Mouse (Mus musculus) limb, embryonic 12.5 days (tissue): ENCODE results near the gene Mrpl35. TPM values are rescaled to one million over a fixed set of nuclear protein-coding genes. Genes with fewer than 3 reads are reported as not detected.

Source experiments
- ATAC-seq: fragments of 200-750 bp; cut with Nextera tagmentation; 2 replicates; pipeline ENCODE4 v1.8.0; 2017; ENCODE audit warnings: low read depth, moderate TSS enrichment; ENCODE audit not compliant: insufficient number of reproducible peaks, insufficient read depth, low FRiP score, low TSS enrichment
- H3K27ac ChIP-seq: fragments of 300-500 bp; sonication (generic); 2 replicates; pipeline ENCODE4 v1.5.1; 2016; ENCODE audit warnings: mild to moderate bottlenecking, moderate library complexity
- H3K27me3 ChIP-seq: fragments of 300-500 bp; sonication (generic); 2 replicates; pipeline ENCODE4 v1.6.1; 2016; ENCODE audit warnings: mild to moderate bottlenecking, moderate library complexity
- H3K36me3 ChIP-seq: fragments of 300-500 bp; sonication (generic); 2 replicates; pipeline ENCODE4 v1.6.1; 2016; ENCODE audit warnings: mild to moderate bottlenecking, moderate library complexity
- H3K4me1 ChIP-seq: fragments of 300-500 bp; sonication (generic); replicated peaks from 2 replicates; pipeline ENCODE4 v1.6.1; 2016
- H3K4me2 ChIP-seq: fragments of 300-500 bp; sonication (generic); 2 replicates; pipeline ENCODE4 v1.6.1; 2016; ENCODE audit warnings: mild to moderate bottlenecking, moderate library complexity
- H3K4me3 ChIP-seq: fragments of 300-500 bp; sonication (generic); replicated peaks from 2 replicates; pipeline ENCODE4 v1.5.1; 2016; ENCODE audit warnings: mild to moderate bottlenecking
- H3K9ac ChIP-seq: fragments of 300-500 bp; sonication (generic); replicated peaks from 2 replicates; pipeline ENCODE4 v1.6.1; 2016; ENCODE audit warnings: mild to moderate bottlenecking, moderate library complexity
- H3K9me3 ChIP-seq: fragments of 300-500 bp; sonication (generic); 2 replicates; pipeline ENCODE4 v1.6.1; 2016; ENCODE audit warnings: mild to moderate bottlenecking, moderate library complexity
- WGBS: fragments of 180-500 bp; shearing (Covaris S2); methylation state at CpG from one replicate; pipeline ENCODE4 v1.1.7; 2016; 5-methylcytosine and 5-hydroxymethylcytosine counted together
- polyA plus RNA-seq: library from polyadenylated mRNA; unstranded; fragments of >200 nt; fragmentation: Nextera tagmentation; extraction: Ambion mirVana; gene quantifications from 2 replicates; pipeline ENCODE4 v1.2.1, GENCODE M21; 2016

The Mrpl35 gene
- polyA plus RNA-seq, 1 experiment from 2014 or later, result 58.0 TPM

DNA sequence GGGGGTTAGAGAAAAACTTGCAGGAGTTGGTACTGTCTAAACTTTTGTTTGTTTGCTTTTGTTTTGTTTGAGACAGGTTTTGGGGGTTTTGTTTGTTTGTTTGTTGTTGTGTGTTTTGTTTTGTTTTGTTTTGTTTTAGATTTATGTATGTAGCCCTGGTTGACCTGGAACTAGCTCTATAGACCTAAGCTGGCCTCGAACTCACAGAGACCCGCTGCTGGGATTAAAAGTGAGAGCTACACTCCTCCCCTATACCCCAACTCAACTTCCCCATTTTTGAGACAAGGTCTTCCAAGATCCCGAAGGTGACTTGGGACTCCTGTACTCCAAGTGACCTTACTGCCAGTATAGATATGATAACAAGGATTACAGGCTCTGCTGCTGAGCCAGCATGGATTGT is 2.8 kb downstream of the Mrpl35 start:
- ATAC-seq, result no peak
- Histone ChIP-seq H3K4me3 (peak overlapping the region; percentile 67), H3K9ac (no peak overlapping the region), H3K27me3 (no peaks in the 10 kb centered on the region), H3K4me1 (0 out of 2 replicates have a peak, but pooled peaks cover 10% of the 10 kb centered on the region), H3K9me3 (no peaks in the 10 kb centered on the region), H3K4me2 (peak overlapping the region; percentile 73), H3K36me3 (no peaks in the 10 kb centered on the region), H3K27ac (no peak overlapping the region; the same call in 1 of the 2 replicates)
- 36% methylated on average over 3 of the region's 3 CpGs for WGBS

- ATAC-seq, result peak; percentile 90
- H3K27ac ChIP-seq, result peak overlapping the region; percentile 60; the same call in 1 of the 2 replicates
- H3K9me3 ChIP-seq, result no peaks in the 10 kb centered on the region
- H3K9ac ChIP-seq, result peak overlapping the region; percentile 62
- no peaks in the 10 kb centered on the region for H3K27me3 ChIP-seq
- WGBS, result under 1% methylated on average over 19 of the region's 19 CpGs
- peaks cover 2% of the 10 kb centered on the region for H3K36me3 ChIP-seq
- H3K4me1 ChIP-seq, result 0 out of 2 replicates have a peak, but pooled peaks cover 10% of the 10 kb centered on the region
- H3K4me3 ChIP-seq, result peak overlapping the region; percentile 67
- H3K4me2 ChIP-seq, result peak overlapping the region; percentile 73
Observed at GRCm38 (mm10) chr6:71823488-71823887, 3.3 kb downstream of the Mrpl35 start.

DNA sequence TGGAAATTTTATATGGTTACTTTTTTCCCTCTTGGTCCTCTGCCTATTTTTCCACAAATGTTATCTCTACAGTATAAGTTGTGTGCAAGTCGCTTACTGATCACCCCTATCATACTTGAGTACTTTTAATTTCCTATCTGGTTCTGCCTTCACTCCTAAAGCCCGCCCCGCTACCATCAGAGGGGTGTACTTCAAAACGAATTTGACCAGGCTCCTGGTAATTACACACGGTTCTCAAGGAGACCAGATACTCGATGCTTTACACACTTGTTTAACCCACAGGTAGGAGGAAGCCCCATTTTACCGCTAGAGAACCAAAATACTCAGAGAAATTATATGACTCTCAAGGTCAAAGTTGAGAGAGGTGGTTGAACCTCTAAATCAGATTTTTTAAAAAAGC is 3.7 kb downstream of the Mrpl35 start:
- Histone ChIP-seq H3K9ac (peak overlapping the region; percentile 62), H3K27ac (0 out of 2 replicates have a peak overlapping the region, but pooled peaks have one; percentile 60), H3K4me1 (0 out of 2 replicates have a peak, but pooled peaks cover 10% of the 10 kb centered on the region), H3K4me2 (peak overlapping the region; percentile 73), H3K4me3 (peak overlapping the region; percentile 67), H3K9me3 (no peaks in the 10 kb centered on the region), H3K27me3 (no peaks in the 10 kb centered on the region), H3K36me3 (peaks cover 6% of the 10 kb centered on the region)
- WGBS, result 1% methylated on average over 7 of the region's 7 CpGs
- peak; percentile 32; the same call in 1 of the 2 replicates for ATAC-seq

DNA sequence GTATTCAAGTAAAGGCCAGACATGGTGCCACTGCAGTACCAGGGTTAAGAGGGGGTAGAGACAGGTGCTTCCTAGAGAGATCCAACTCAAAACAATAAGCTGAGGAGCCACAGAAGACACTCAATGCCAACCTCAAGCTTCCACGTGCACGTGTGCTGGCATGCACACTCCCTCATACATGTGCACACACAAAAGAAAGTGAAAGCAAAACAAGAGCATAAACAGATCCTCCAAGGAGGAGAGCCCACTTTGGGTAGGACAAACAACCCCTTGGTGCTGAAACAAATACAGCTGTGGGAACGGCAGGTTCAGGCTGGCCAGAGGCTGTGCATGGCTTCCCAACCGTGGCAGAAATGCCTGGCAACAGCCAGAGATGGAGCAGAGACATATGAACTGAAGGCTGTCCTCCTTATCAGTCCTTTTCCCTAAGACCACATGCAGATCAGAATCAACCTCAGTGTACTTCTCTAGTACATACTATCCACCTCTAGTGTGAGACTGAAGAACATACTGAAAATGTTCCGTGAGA is 6.9 kb downstream of the Mrpl35 start:
- no peak overlapping the region for H3K9ac ChIP-seq
- no peaks in the 10 kb centered on the region for H3K9me3 ChIP-seq
- H3K4me2 ChIP-seq, result no peak overlapping the region
- H3K36me3 ChIP-seq, result peaks cover 38% of the 10 kb centered on the region
- no peak overlapping the region for H3K27ac ChIP-seq
- no peaks in the 10 kb centered on the region for H3K27me3 ChIP-seq
- ATAC-seq, result no peak
- H3K4me3 ChIP-seq, result no peak overlapping the region
- 91% methylated on average over 5 of the region's 5 CpGs for WGBS
- 0 out of 2 replicates have a peak, but pooled peaks cover 10% of the 10 kb centered on the region for H3K4me1 ChIP-seq

- Histone ChIP-seq H3K9ac (no peak overlapping the region), H3K27me3 (no peaks in the 10 kb centered on the region), H3K4me2 (no peak overlapping the region), H3K27ac (no peak overlapping the region), H3K9me3 (no peaks in the 10 kb centered on the region), H3K36me3 (peaks cover 62% of the 10 kb centered on the region), H3K4me1 (no peaks in the 10 kb centered on the region), H3K4me3 (no peak overlapping the region)
- no peak for ATAC-seq
- WGBS, result 88% methylated on average over 2 of the region's 2 CpGs
Observed at GRCm38 (mm10) chr6:71812820-71813219, 13.9 kb downstream of the Mrpl35 start.

GRCm38 (mm10) chr6:71809890-71810289 is 16.9 kb downstream of the Mrpl35 start:
- no peak overlapping the region for H3K4me3 ChIP-seq
- no peaks in the 10 kb centered on the region for H3K9me3 ChIP-seq
- no peak for ATAC-seq
- H3K9ac ChIP-seq, result no peak overlapping the region
- peaks cover 33% of the 10 kb centered on the region for H3K36me3 ChIP-seq
- 95% methylated on average over 9 of the region's 9 CpGs for WGBS
- no peaks in the 10 kb centered on the region for H3K4me1 ChIP-seq
- no peak overlapping the region for H3K4me2 ChIP-seq
- no peaks in the 10 kb centered on the region for H3K27me3 ChIP-seq
- H3K27ac ChIP-seq, result no peak overlapping the region

DNA sequence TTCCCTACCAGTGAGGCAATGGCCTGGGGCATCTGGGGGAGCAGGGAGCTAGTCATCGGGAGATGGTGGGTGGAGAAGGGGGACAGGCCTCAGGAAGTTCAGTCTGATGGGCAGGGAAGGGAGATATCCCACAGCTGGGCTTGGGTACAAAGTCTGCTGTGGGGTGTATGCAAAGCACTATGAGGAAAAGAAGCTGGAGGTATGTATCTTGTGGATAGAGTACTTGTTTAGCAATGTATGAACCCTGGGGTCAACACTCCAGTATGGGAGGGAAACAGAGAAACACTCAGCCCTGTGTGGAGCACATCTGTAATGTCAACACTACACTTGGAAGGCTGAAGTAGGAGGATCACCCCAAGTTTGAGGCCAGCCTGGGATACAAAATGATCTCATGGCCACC is 20.1 kb downstream of the Mrpl35 start:
- ATAC-seq, result no peak
- no peak overlapping the region for H3K27ac ChIP-seq
- 70% methylated on average over 1 of the region's 1 CpGs for WGBS
- H3K4me1 ChIP-seq, result no peaks in the 10 kb centered on the region
- no peak overlapping the region for H3K4me3 ChIP-seq
- H3K27me3 ChIP-seq, result no peaks in the 10 kb centered on the region
- H3K36me3 ChIP-seq, result peaks cover 10% of the 10 kb centered on the region; the same call in 1 of the 2 replicates
- H3K9ac ChIP-seq, result no peak overlapping the region
- H3K9me3 ChIP-seq, result no peaks in the 10 kb centered on the region
- no peak overlapping the region for H3K4me2 ChIP-seq

DNA sequence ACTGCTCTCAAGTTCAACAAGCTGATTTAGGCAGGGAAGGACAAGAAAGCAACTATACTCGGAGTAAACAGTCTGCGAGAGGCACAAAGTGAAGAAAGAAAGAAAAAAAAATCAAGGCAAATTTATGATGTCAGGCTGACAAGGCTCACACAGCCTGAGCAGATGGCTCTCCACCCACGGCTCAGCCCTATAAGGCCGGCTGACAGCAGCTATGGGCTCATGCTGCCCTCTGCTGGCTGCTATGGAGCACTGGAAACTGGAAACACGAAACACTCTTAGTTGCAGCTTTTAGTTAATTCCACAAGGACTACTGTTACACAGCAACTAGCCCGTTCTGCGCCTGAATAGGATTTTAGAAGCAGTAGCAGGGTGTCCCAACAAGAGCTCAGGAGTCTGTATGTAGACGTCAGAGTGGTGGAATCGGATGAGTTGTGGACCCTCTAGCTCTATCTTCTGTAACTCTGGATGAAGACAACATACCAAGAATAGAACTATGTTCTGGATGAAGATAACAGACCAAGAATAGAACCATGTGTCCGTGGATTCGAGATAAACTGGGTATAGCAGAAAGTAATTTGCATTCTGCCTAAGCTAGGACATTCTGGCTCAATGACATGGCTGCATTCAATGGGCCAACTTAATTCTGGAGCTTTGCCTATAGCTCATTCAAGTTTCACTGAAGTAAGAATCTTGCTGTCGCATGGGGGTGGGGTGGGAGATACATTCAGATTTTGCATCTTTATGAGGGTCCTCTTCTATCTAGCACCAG is 22.5 kb downstream of the Mrpl35 start:
- Histone ChIP-seq H3K9ac (no peak overlapping the region), H3K9me3 (no peaks in the 10 kb centered on the region), H3K4me3 (no peak overlapping the region), H3K27ac (no peak overlapping the region), H3K4me1 (no peaks in the 10 kb centered on the region), H3K36me3 (0 out of 2 replicates have a peak, but pooled peaks cover 1% of the 10 kb centered on the region), H3K4me2 (no peak overlapping the region), H3K27me3 (no peaks in the 10 kb centered on the region)
- 27% methylated on average over 12 of the region's 12 CpGs for WGBS
- ATAC-seq, result peak; percentile 75; the same call in 1 of the 2 replicates

- Histone ChIP-seq H3K4me1 (no peaks in the 10 kb centered on the region), H3K4me2 (no peak overlapping the region), H3K9ac (0 out of 2 replicates have a peak overlapping the region, but pooled peaks have one; percentile 23), H3K27ac (no peak overlapping the region), H3K9me3 (no peaks in the 10 kb centered on the region), H3K4me3 (no peak overlapping the region), H3K36me3 (no peaks in the 10 kb centered on the region), H3K27me3 (no peaks in the 10 kb centered on the region)
- ATAC-seq, result no peak
- WGBS, result 92% methylated on average over 1 of the region's 1 CpGs
Observed at GRCm38 (mm10) chr6:71803609-71804008, 23.2 kb downstream of the Mrpl35 start.

DNA sequence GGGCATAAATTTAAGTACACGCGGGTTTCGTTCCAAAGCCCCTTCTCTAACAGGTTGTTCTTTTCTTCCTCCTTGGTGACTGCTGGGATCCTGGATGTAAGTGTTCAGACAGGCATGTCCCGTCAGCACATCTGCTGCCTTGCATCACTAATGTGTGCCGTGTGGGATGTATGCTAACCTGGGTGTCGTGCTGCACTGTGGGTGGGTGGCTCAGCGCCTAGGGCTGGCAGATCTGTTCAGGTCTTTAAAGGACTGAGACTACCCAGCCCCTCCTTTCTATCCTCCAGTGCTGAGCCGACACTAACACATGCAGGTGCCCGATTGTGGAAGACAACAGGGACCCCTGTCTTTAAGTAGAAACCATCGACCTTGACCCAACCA is 25.1 kb downstream of the Mrpl35 start:
- H3K4me3 ChIP-seq, result no peak overlapping the region
- no peak overlapping the region for H3K4me2 ChIP-seq
- no peaks in the 10 kb centered on the region for H3K9me3 ChIP-seq
- no peak overlapping the region for H3K9ac ChIP-seq
- 76% methylated on average over 10 of the region's 10 CpGs for WGBS
- no peak overlapping the region for H3K27ac ChIP-seq
- no peaks in the 10 kb centered on the region for H3K27me3 ChIP-seq
- H3K4me1 ChIP-seq, result no peaks in the 10 kb centered on the region
- H3K36me3 ChIP-seq, result no peaks in the 10 kb centered on the region
- no peak for ATAC-seq

- Histone ChIP-seq H3K36me3 (no peaks in the 10 kb centered on the region), H3K4me2 (no peak overlapping the region), H3K4me3 (no peak overlapping the region), H3K9ac (no peak overlapping the region), H3K27ac (no peak overlapping the region), H3K27me3 (no peaks in the 10 kb centered on the region), H3K4me1 (no peaks in the 10 kb centered on the region), H3K9me3 (no peaks in the 10 kb centered on the region)
- ATAC-seq, result no peak
- 50% methylated on average over 7 of the region's 7 CpGs for WGBS
Observed at GRCm38 (mm10) chr6:71801011-71801713, 25.6 kb downstream of the Mrpl35 start.
